Mouse (Mus musculus): ENCODE results near the gene Pcgf3.
"Not testable (repeated sequence)": the region's sequence is repeated elsewhere in the genome, so short reads cannot be mapped to it uniquely, and the experiment has no call there.

Gene Pcgf3

DNA sequence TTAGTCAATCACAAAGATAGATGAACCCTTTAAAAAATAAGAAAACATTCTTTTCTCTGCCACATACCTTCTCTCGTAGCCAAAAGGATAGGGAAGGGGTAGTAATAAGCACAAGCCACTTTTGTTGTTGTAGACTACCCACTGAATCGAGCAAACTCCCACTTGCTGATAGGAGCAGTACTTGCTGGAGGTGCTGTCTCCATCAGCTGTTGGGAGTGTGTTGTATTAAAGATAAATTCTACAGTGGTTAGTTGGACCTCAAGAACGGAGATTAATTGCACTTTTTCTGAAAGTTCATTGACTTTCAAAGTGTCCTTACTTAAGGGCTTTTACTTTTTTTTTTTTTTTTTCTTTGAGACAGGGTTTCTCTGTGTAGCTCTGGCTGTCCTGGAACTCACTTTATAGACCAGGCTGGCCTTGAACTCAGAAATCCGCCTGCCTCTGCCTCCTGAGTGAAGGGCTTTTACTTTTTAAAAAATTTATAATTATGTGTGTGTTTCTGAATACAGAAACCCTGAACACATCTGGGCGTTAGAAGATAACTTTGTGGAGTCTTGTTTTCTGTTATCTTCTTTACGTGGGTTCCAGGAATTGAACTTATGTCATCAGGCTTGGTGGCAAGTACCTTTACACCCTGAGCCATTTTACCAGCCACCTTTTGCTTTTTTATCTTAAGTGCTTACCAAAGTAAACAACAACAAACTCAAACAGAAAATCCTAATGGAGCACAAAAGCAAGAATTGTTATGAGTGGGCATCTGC lies 4.3 kb downstream of the Pcgf3 start:
- in situ Hi-C loops (cut with MboI; ENCODE audit: unreplicated experiment in 2 of 2): loop anchor here in 1 of 2 experiments (25.0 kb wide), 3 partner anchors 428 to 1097 kb away; partner anchors contain the start of genes Crlf2 and Rpl5

DNA sequence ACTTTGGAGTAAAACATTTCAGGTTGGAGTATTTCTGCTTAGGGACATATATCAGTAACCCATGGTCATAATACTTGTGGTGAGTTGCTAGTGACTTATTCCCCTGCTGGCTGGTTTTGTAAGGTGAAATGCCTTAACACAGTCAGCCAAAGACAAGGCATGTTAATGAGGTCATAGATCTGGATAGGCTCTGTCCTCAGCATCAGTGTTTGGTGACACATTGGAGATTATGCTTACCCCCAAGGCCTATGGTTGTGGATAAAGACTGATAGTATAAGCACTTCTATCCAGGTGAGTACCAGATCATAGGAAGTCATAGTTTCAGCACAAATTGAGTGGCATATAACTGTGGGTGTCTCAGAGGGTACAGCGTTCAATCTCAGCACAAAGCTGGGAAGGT lies 5.6 kb downstream of the Pcgf3 start:
- in situ Hi-C loops (cut with MboI; ENCODE audit: unreplicated experiment in 2 of 2): loop anchor here in 1 of 2 experiments (25.0 kb wide), 3 partner anchors 429 to 1096 kb away; partner anchors contain the start of genes Crlf2 and Rpl5

DNA sequence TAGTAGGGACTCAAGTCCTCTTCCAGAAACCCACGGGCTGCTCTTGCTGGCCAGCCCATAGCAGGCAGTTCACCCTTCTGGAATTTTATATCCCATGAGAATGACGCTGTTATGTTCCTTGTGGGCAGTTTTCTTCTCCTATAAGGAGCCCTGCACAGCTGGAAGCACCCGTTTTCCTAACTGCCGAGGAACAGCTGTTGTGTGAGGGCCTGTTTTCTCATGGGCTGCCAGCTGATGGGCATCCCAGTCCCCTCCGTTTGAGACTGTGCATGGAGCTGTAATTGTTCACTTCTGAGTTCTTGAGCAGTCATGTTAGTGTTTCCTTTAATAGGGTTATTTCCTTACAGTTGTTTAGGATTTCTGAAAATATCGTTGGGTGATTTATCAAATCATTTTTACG lies 8.6 kb downstream of the Pcgf3 start:
- in situ Hi-C loops (cut with MboI; ENCODE audit: unreplicated experiment in 2 of 2): loop anchor here in 1 of 2 experiments (25.0 kb wide), 3 partner anchors 432 to 1093 kb away; partner anchors contain the start of genes Crlf2 and Rpl5

DNA sequence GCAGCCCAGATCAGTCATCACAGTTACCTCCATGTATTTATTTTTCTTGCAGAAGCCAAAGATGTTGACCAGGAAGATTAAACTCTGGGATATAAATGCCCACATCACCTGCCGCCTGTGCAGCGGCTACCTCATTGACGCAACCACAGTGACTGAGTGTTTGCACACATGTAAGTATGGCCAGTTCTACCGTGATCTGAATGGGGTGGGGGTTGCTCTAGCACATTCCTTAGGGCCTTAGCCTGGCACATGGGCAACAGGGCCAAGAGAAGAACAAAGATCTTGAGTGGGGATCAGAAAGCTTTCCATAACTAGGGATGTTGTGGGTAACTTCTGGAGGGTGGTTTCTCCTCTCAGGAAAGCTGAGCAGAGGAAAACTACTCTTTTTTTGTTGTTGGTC lies 12.7 kb downstream of the Pcgf3 start:
- in situ Hi-C loops (cut with MboI; ENCODE audit: unreplicated experiment in 2 of 2): loop anchor here in 1 of 2 experiments (25.0 kb wide), 3 partner anchors 436 to 1089 kb away; partner anchors contain the start of genes Crlf2 and Rpl5

DNA sequence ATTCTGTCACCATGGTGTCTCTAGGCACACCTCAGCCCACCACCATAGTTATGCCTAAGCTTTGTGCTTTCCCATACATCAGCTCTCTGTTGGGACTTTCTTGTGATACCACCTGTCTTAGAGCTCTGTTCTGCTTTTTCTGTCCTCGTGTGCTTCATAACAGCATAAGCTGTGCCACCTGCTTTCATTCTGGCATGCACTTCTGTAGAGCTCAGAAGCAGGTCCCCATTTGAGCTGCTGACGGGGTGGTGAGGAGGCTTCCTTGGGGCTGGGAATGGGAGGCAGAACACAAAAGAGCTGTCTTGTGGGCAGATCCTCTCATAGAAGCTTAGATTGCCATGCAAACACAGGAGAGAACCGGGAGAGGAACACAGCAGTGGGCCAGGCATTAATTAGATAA lies 14.9 kb downstream of the Pcgf3 start:
- in situ Hi-C loops (cut with MboI; ENCODE audit: unreplicated experiment in 2 of 2): no loop called here

DNA sequence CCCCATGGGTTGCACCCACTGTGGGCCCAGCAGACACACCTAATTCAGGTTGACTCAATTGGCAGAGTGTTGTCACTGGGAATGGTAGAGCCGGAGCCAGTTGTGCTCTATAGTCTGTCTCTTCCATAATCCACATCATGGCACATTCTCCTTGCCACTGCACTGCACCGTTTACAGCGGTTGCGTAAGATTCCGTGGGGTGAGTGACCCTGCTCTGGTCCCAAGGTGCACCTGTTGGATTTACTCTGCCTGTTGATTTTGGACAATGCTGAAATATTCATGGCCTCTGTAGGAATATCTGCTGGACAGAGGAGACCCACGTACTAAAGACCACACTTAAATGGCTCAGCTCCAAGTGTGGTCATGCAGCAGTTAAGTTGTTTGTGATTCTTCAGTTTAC lies 22.0 kb downstream of the Pcgf3 start:
- in situ Hi-C loops (cut with MboI; ENCODE audit: unreplicated experiment in 2 of 2): no loop called here

DNA sequence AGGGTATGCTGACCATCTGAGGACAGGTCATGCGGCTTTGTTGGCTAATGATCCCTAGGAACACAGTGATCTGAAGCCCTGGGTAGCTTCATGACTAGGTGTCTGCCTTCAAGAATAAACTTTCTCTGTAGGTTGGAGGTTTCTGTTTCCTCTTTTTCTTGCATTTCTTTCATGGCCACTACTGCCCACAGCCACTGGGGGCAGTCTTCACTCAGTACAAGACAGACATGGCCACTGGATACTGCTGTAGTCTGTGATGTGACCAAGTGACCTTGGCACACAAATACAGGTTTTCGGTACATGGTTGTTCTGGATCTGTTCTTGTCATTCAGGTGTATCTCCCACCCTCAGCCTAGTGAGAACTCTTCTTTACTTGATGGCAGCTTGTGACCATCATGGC lies 24.2 kb downstream of the Pcgf3 start:
- in situ Hi-C loops (cut with MboI; ENCODE audit: unreplicated experiment in 2 of 2): no loop called here

DNA sequence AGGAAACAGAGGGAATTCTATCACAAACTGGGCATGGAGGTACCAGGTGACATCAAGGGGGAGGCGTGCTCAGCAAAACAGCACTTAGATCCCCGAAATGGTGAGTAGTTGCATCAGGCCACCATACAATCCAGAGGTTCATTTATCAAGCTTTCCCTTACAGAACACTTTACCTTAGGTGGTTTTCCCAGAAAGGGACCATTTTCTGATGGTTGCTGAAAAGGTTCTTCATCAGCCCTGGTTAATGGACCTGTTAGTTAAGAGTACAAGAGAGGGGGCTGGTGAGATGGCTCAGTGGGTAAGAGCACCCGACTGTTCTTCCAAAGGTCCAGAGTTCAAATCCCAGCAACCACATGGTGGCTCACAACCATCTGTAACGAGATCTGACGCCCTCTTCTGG lies 25.1 kb downstream of the Pcgf3 start:
- in situ Hi-C loops (cut with MboI; ENCODE audit: unreplicated experiment in 2 of 2): not testable (repeated sequence)

DNA sequence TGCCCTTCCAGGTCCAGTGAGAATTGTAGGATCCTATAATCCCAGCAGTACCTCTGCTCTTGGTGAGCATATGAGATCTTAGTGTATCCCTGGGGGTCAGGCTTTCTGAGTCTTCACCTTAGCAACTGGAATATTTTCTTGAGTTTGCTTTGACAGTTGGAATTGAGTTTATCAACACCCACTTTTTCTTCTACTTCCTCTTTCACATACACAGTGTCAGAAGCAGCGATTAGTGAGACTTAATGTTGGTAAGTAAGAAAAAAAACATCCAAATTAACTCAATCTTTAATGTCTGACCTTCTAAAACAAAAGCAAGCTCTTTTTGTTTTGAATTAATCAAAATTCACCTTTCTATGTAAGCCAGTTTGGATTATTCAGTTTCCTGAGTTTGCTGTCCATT lies 40.5 kb downstream of the Pcgf3 start:
- in situ Hi-C loops (cut with MboI; ENCODE audit: unreplicated experiment in 2 of 2): no loop called here

DNA sequence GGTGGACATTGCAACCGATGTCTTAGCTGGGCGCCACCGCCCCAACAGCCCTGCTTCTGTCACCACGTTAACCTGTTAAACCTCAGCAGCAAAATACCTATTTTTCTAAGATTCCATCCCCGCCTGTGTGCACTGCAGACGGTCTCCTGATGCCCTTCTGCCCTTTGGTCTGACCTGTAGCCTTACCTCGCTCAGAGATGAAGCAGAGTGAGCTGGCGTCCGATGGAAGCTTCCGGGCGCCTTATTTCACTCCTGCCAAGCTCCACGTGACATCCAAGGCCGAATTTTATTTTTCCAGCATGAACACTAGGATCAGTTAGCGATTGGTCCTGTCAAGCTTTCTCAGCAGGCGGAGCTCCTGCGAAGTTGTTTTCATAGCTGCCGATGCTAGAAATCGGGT lies 41.3 kb downstream of the Pcgf3 start:
- in situ Hi-C loops (cut with MboI; ENCODE audit: unreplicated experiment in 2 of 2): no loop called here

DNA sequence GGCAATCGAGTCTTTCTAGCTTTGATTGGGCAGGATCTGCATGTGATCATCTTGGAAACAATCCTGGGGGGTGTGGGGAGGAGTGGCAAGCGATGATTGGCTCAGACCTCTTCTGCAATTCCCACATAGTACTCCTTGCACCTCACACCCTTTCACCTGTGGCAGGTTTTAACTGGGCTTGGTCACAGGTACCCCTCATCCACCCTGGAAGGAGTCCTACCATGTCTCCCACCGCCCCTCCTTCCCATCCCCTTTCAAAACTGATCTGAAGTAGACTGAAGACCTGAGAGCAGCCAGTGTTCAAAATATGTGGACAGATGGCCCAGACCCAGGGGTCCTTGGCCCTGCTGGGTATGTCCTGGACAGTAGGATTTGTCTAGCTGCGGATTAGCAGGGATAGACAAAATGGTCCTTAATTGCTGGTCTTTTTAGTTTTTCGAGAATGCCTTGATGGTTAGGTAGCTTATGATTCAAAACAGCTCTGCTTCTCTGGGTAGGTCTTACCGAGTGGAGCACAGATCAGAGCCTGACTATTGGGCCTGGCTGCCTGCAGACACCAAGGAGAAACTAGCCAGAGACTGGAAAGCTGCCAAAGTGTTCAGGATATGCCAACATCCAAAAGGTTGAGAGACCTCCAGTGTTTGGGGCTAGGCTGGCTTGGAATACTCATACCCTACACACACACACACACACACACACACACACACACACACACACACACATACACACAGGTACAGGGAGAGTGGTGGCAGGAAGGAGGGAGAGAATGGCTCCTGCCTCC lies 54.7 kb downstream of the Pcgf3 start:
- in situ Hi-C loops (cut with MboI; ENCODE audit: unreplicated experiment in 2 of 2): no loop called here

DNA sequence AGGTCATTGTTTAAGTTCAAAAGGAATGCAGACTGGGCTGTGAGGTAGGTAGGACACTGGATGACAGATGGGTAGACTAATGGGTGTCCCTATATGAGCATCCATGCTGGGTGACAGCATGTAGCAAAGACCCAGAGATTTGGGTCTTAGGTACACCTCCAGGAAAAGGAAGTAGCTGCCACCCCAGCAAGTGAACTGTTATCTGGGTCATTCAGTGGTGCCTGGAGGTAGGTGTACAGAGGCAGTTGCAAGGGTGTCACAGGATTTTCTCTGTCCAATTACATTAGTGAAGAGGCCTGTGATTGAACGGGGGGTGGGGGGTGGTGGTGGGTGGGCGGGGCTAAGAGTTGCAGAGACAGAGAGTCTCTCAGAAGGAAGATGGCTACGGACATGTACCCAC lies 55.6 kb downstream of the Pcgf3 start:
- in situ Hi-C loops (cut with MboI; ENCODE audit: unreplicated experiment in 2 of 2): no loop called here

DNA sequence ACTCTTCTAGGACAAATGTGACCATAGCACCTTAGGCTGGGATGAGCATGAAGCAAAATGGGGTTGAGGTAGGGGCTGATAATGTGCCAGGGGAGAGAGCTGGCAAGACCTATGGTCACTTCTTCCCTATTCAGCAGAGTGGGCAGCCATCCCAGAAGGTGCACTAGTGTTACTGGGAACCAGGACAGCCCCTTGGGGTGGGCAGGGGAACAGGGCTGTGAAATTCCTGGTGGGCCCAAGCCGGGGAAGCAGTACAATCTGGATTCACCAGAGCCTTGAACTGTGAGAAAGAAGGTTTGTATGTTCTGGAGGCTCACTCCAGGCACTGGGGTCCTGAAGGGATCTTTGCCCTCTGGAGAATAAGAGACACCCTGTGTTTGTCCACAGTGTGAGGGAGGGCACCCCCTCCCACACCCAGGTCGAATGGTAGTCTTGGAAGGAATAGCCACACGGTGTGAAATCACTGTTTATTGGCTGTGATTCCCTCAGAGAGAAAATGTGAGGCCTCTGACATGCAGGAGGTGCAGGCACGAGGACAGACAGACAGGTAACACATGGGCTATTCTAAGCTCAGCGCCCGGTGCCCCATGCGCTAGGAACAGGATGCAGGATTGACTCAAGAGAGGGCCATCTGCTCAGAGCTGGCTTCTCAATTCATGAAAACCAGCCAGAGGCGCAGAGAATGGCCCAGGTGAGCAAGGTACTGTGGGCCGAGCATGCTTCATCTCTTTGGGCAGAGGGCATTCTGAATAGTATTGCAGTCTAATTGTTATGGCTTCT lies 57.3 kb downstream of the Pcgf3 start:
- in situ Hi-C loops (cut with MboI; ENCODE audit: unreplicated experiment in 2 of 2): no loop called here

DNA sequence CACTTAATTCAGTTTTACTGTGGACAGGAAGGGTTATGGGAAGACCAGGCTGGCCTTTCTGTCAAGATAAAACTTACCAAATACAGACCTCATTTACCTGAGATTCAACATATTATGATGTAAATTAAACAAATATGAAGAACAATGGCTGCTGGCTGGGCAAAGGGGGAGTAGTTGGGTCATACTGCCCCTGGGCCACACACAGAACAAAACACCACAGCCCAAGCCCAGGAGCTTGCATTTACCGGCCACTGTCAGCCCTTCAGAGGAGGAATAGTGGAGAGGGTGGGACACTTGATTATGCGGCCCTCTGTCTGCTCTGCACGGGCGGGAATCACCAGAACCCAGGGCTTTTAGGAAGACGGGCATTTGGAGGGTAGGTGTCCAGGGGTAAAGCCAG lies 57.9 kb downstream of the Pcgf3 start:
- in situ Hi-C loops (cut with MboI; ENCODE audit: unreplicated experiment in 2 of 2): no loop called here

DNA sequence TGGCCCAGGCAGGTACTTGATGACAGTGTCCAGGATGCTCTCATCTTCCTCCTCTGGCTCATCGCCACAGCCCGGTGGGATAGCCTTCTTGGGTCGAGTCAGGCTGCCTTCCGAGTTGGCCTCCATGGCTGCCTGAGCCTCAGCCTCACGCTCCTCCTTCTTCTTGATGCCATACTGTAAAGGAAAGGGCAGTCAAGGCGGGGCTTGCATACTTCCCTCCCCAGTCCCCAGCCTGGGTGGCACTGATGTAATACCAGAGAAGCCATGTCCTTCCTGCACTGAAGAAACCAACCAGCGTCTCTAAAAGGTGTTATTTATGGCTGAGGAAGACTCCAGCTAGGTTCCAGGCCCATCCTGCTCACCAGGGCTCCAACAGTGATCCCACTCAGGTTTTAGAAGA lies 59.1 kb downstream of the Pcgf3 start:
- in situ Hi-C loops (cut with MboI; ENCODE audit: unreplicated experiment in 2 of 2): no loop called here

DNA sequence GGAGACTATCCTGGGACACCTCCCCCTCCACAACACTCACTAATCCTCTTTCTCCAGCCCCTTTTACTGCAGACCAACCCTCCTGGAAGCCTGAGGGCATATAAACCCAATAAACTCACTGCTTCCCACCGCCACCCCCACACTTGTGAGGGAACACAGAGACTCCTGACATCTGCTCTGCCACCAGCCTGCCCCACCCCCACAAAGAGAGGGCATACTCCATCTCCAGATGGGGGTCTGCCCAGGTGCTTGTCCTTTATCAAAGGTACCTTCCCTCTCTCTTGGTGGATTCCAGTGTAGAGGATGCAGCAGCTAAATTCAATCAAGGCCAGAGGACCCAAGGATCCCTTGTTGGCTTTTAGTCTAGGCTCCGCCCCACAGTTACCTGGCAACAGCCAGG lies 60.0 kb downstream of the Pcgf3 start:
- in situ Hi-C loops (cut with MboI; ENCODE audit: unreplicated experiment in 2 of 2): no loop called here

DNA sequence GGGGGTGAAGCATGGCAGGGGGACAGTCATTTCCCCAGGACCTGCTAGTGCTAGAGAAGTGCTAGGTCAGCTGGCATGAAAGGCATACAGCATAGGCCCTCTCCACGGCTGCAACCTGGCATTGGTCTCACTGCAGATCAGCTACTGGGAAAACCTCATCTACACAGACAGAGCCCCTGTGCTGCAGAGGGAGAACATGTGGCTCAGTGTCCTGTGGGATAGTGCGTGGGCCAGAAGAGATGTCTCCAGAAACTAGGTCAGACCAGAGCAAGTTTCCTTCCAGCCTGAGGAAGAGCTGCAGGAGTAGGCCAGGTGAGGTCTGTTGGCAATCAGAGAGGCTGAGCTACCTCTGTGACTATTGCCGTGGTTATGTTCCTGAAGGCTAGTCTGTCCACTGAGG lies 60.9 kb downstream of the Pcgf3 start:
- in situ Hi-C loops (cut with MboI; ENCODE audit: unreplicated experiment in 2 of 2): no loop called here

DNA sequence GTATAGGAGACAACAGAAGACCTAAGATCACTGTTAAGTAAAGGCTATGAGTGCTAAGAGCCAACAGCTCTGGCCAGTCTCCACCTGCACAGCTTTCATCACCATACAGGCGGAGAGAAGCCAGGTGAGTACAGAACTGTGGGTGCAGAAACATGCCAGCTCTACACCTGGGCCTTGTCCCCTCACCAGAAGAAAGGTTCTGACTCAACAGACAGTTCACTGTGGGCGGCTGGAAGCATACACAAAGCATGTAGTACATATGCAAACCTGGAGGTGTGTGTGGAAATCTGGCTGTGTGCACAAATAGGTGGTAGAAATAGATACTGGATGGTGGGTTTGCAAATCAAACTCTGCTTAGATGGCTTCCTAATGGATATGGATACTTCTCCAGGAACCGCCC lies 61.6 kb downstream of the Pcgf3 start:
- in situ Hi-C loops (cut with MboI; ENCODE audit: unreplicated experiment in 2 of 2): no loop called here

DNA sequence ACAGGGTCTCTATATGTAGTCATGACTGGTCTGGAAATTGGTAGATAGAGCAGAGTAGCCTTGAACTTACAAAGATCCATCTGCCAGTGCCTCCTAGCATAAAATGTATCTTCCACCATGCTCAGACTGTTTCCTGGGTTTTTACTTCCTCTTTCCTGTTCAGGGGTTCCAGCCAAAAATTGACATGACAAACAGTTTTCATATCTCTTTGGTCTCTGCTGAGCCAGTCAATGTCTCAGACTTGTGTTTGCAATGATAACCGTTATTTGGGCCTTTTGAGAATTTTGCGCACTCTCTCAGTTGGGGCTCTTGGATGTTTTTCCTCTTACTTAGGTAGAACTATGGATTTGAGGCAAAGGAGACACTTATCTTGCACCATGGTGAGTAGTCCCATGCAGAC lies 73.2 kb downstream of the Pcgf3 start:
- in situ Hi-C loops (cut with MboI; ENCODE audit: unreplicated experiment in 2 of 2): no loop called here

DNA sequence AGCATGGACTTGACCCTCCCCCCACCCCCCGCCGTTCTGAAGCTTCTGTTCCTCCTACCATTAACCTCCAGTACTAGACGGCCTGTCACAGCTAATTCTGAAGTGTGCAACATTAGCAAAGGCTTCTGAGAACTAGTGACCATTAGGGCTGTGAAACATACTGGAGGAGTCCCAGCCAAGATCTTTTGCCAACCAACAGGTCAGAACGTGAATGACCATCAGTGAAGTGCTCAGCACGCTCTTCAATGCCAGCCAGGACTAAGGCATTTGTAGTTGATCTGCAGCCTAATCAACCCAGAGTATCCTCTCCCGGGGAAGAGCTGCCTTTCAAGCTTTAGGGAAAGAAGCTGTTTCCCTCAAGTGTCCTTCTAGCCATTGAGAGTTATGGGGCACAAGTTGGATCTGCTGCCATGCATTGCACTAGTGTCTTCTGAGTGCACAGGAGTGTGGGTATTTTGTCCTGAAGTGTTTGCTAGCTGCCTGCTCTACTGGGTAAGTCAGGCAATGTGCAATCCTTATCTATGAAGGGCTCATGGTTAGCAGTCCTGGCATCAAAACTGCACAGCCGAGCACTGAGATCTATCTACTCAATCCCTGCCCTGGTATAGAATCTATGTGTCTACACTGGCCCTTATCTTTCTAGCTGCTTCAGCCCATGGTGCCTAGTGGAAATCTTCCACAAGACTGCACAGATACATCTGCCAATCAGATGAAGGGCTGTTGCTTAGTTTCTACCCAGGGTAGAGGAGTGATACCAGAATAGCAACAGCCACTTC lies 82.7 kb downstream of the Pcgf3 start:
- in situ Hi-C loops (cut with MboI; ENCODE audit: unreplicated experiment in 2 of 2): no loop called here

Measured in v-Abl transformed pro-B cells (cell line).